Mouse (Mus musculus) thymus, adult 2 months (tissue): Measurements from ENCODE around the gene Mpzl3. TPM values are rescaled to one million over a fixed set of nuclear protein-coding genes. Genes with fewer than 3 reads are reported as not detected.

Experiments used
- DNase-seq: peaks from one replicate; pipeline ENCODE4 v3.0.0; 2021
- H3K27ac ChIP-seq: fragments of 200-500 bp; 2 replicates; pipeline ENCODE4 v1.5.1; 2012; ENCODE audit warnings: low read length, control low read depth; ENCODE audit not compliant: control insufficient read depth, insufficient read depth
- H3K27me3 ChIP-seq: fragments of 200-500 bp; 2 replicates; pipeline ENCODE4 v1.6.1; 2012; ENCODE audit warnings: mild to moderate bottlenecking, low read length, moderate library complexity, mixed read lengths; ENCODE audit not compliant: control insufficient read depth, insufficient read depth
- H3K36me3 ChIP-seq: fragments of 200-500 bp; 2 replicates; pipeline ENCODE4 v1.6.1; 2012; ENCODE audit warnings: mild to moderate bottlenecking, low read length, moderate library complexity; ENCODE audit not compliant: control insufficient read depth, insufficient read depth
- H3K4me1 ChIP-seq: fragments of 200-500 bp; replicated peaks from 2 replicates; pipeline ENCODE4 v1.6.1; 2012; ENCODE audit warnings: low read length; ENCODE audit not compliant: control insufficient read depth, insufficient read depth
- H3K4me3 ChIP-seq: fragments of 200-500 bp; 2 replicates; pipeline ENCODE4 v1.5.1; 2012; ENCODE audit warnings: mild to moderate bottlenecking, low read length, control low read depth, moderate library complexity; ENCODE audit not compliant: control insufficient read depth, insufficient read depth
- CTCF ChIP-seq: fragments of 200-500 bp; IDR thresholded peaks from 2 replicates; pipeline ENCODE4 v1.5.1; 2012; ENCODE audit warnings: mild to moderate bottlenecking, control low read depth, low read length, moderate library complexity, borderline replicate concordance; ENCODE audit not compliant: control insufficient read depth, poor library complexity, insufficient read depth; ENCODE audit errors: extremely low read depth
- POLR2A ChIP-seq: fragments of 200-500 bp; IDR thresholded peaks from 2 replicates; pipeline ENCODE4 v1.6.1; 2012; ENCODE audit warnings: mild to moderate bottlenecking, low read length, control low read depth, moderate library complexity; ENCODE audit not compliant: control insufficient read depth, poor library complexity, insufficient read depth; ENCODE audit errors: extremely low read depth
- WGBS: fragments of 180-500 bp; shearing (Covaris S2); methylation state at CpG from one replicate; pipeline ENCODE4 v1.1.7; 2018; 5-methylcytosine and 5-hydroxymethylcytosine counted together
- polyA plus RNA-seq: library from polyadenylated mRNA; depleted of rRNA; stranded (reverse); fragments of >200 nt; gene quantifications from 2 replicates; pipeline ENCODE4 v1.2.3, GENCODE M21; 2012

Mpzl3 gene
- polyA plus RNA-seq, 1 experiment = 7.3 TPM

- Histone ChIP-seq H3K4me1 (peaks cover 17% of the 10 kb centered on the region), H3K27me3 (no peaks in the 10 kb centered on the region), H3K27ac (peak overlapping the region; percentile 1; the same call in 1 of the 2 replicates), H3K36me3 (no peaks in the 10 kb centered on the region), H3K4me3 (no peak overlapping the region)
- no peak for DNase-seq
- no peak for TF ChIP-seq POLR2A
- no peak for TF ChIP-seq CTCF
- 57% methylated on average over 4 of the region's 4 CpGs for WGBS
Observed at GRCm38 (mm10) chr9:45092641-45093040, 37.7 kb downstream of the Mpzl3 start.

- no peak for TF ChIP-seq CTCF
- no peak for TF ChIP-seq POLR2A
- peaks cover 37% of the 10 kb centered on the region for H3K4me1 ChIP-seq
- no peak for DNase-seq
- H3K36me3 ChIP-seq = no peaks in the 10 kb centered on the region
- no peak overlapping the region for H3K4me3 ChIP-seq
- H3K27ac ChIP-seq = no peak overlapping the region
- WGBS = 64% methylated on average over 6 of the region's 6 CpGs
- no peaks in the 10 kb centered on the region for H3K27me3 ChIP-seq
Observed at GRCm38 (mm10) chr9:45095149-45095937, 40.4 kb downstream of the Mpzl3 start.

DNA sequence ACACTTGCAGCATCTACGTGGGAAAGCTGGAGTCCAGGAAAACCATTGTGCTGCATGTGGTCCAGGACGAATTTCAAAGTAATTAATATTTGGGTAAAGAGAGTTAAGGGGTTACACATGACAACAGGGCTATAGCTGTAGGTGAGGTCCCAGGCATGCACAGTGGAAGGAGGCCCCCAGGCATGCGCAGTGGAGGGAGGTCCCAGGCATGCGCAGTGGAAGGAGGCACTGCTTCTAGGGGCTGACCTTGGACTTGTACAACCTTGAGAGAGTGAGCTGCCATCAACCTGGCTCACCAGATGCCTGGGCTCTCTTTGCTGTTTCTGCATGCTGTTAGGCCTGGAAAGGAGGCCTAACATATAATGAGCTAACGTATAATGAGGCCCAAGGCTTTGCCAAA lies 42.9 kb downstream of the Mpzl3 start:
- no peak for DNase-seq
- 90% methylated on average over 5 of the region's 5 CpGs for WGBS
- H3K27me3 ChIP-seq = no peaks in the 10 kb centered on the region
- no peak overlapping the region for H3K4me3 ChIP-seq
- H3K27ac ChIP-seq = no peak overlapping the region
- TF ChIP-seq CTCF (no peak), POLR2A (no peak)
- peaks cover 31% of the 10 kb centered on the region for H3K4me1 ChIP-seq
- H3K36me3 ChIP-seq = no peaks in the 10 kb centered on the region

DNA sequence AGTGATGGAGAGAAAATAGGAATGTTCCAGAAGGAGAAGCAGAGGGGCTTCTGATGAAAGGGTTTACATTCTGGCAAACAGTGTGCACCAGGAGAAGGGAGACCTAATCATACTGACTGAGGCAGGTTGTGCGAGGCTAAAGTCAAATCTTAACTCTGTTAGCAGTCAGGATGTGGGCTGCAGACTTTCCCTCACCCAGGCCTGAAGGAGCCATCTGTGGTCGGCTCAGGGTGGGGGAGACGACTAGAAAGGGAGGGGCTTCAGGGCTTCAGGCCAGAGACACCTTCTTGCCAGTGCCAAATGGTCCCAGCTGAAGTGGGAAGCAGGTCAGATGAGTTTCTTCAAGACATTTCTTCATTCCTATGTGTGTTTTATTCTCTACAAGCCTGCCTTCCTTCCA lies 43.4 kb downstream of the Mpzl3 start:
- H3K27me3 ChIP-seq = no peaks in the 10 kb centered on the region
- no peak overlapping the region for H3K4me3 ChIP-seq
- no peak for TF ChIP-seq CTCF
- TF ChIP-seq POLR2A = no peak
- peaks cover 35% of the 10 kb centered on the region for H3K4me1 ChIP-seq
- DNase-seq = peak; percentile 61
- no peaks in the 10 kb centered on the region for H3K36me3 ChIP-seq
- WGBS = 8% methylated on average over 3 of the region's 3 CpGs
- H3K27ac ChIP-seq = no peak overlapping the region

- Histone ChIP-seq H3K4me3 (no peak overlapping the region), H3K4me1 (peaks cover 28% of the 10 kb centered on the region), H3K27me3 (no peaks in the 10 kb centered on the region), H3K36me3 (no peaks in the 10 kb centered on the region), H3K27ac (no peak overlapping the region)
- TF ChIP-seq CTCF = no peak
- TF ChIP-seq POLR2A = no peak
- WGBS = 98% methylated on average over 1 of the region's 1 CpGs
- DNase-seq = no peak
Observed at GRCm38 (mm10) chr9:45102528-45102927, 47.5 kb downstream of the Mpzl3 start.

GRCm38 (mm10) chr9:45103211-45103979 lies 48.4 kb downstream of the Mpzl3 start:
- Histone ChIP-seq H3K4me1 (peaks cover 19% of the 10 kb centered on the region), H3K36me3 (no peaks in the 10 kb centered on the region), H3K27ac (no peak overlapping the region), H3K27me3 (no peaks in the 10 kb centered on the region), H3K4me3 (no peak overlapping the region)
- no peak for DNase-seq
- WGBS = 75% methylated on average over 11 of the region's 11 CpGs
- TF ChIP-seq POLR2A = no peak
- TF ChIP-seq CTCF = no peak
